ENCODE assay signal across 9 mouse cellular contexts in genomic region chrX:93956727-93957126, GRCm38 (mm10). TPM values are rescaled to one million over a fixed set of nuclear protein-coding genes. Genes with fewer than 3 reads are reported as not detected.
DNase-seq lines count a peak whose midpoint lies in the region; ATAC-seq and TF ChIP-seq lines count a peak whose summit lies in the region.
"Had no signal": no experiment of that assay in that cellular context is flagged by ENCODE, and none has a peak within 500 bp of the region (broad histone marks: within the 10 kb centered on the region; RNA-seq: fewer than 3 reads in every experiment).

No protein-coding gene starts in this region.

- WGBS in forebrain, postnatal 0 days = 44% methylated on average over 1 of the region's 1 CpGs
- WGBS in forebrain, embryonic 12.5 days = 40% methylated on average over 1 of the region's 1 CpGs

- H3K4me2 ChIP-seq in forebrain, postnatal 0 days (ENCODE audit: low read depth) = no peak overlapping the region
- no peak overlapping the region for H3K4me2 ChIP-seq in forebrain, embryonic 12.5 days

- H3K36me3 ChIP-seq in forebrain, postnatal 0 days (ENCODE audit: insufficient read depth) = no peaks in the 10 kb centered on the region
- no peaks in the 10 kb centered on the region for H3K36me3 ChIP-seq in forebrain, embryonic 12.5 days (replicated peaks)

- ATAC-seq in forebrain, postnatal 0 days = peak; percentile 83
- ATAC-seq in forebrain, embryonic 12.5 days (ENCODE audit: low FRiP score) = no peak
- ATAC-seq in megakaryocyte, adult 5-6 weeks (ENCODE audit: poor library complexity, severe bottlenecking) = peak; percentile 47; the same call in 1 of the 2 replicates

- H3K4me3 ChIP-seq in forebrain, postnatal 0 days (ENCODE audit: low read depth, low read length) = no peak overlapping the region
- no peak overlapping the region for H3K4me3 ChIP-seq in forebrain, embryonic 12.5 days (replicated peaks)

- H3K4me1 ChIP-seq in forebrain, postnatal 0 days (ENCODE audit: insufficient read depth) = no peaks in the 10 kb centered on the region
- H3K4me1 ChIP-seq in forebrain, embryonic 12.5 days = no peaks in the 10 kb centered on the region

- H3K9me3 ChIP-seq in forebrain, postnatal 0 days (ENCODE audit: low read length) = no peaks in the 10 kb centered on the region
- H3K9me3 ChIP-seq in forebrain, embryonic 12.5 days = no peaks in the 10 kb centered on the region

- no peaks in the 10 kb centered on the region for H3K27me3 ChIP-seq in forebrain, postnatal 0 days (ENCODE audit: insufficient read depth, low read length)
- H3K27me3 ChIP-seq in forebrain, embryonic 12.5 days = peaks cover 13% of the 10 kb centered on the region; the same call in 1 of the 2 replicates

- TF ChIP-seq CTCF in forebrain, postnatal 0 days (IDR thresholded peaks at IDR 0.05; ENCODE audit: low read depth) = peak; percentile 60

- no peak overlapping the region for H3K27ac ChIP-seq in forebrain, postnatal 0 days (ENCODE audit: low read depth, low read length)
- no peak overlapping the region for H3K27ac ChIP-seq in forebrain, embryonic 12.5 days

- DNase-seq in forebrain, postnatal 0 days = peak; percentile 47
- DNase-seq in right cerebral cortex, postnatal 4 days = peak; percentile 4
- no peak for DNase-seq in right cerebral cortex, postnatal 14 days
- DNase-seq in embryo, embryonic 9.5 days (ENCODE audit: extremely low spot score) = peak; percentile 22
- peak; percentile 37 for DNase-seq in kidney, postnatal 10 days
- no peak for DNase-seq in thymus, postnatal 0 days (ENCODE audit: low spot score)

- H3K9ac ChIP-seq in forebrain, postnatal 0 days = no peak overlapping the region
- no peak overlapping the region for H3K9ac ChIP-seq in forebrain, embryonic 12.5 days

RNA-seq across cellular contexts. Expression of gene AU015836, which starts 11.7 kb away (rescaled TPM):
- not detected in 2 replicates for total RNA-seq in forebrain, postnatal 0 days (2014; rRNA removed)
- polyA plus RNA-seq in forebrain, postnatal 0 days (2015; fragmentation: Nextera tagmentation; extraction: Ambion mirVana) = not detected in 2 replicates
- polyA plus RNA-seq in forebrain, embryonic 12.5 days (2016; fragmentation: Nextera tagmentation; extraction: Ambion mirVana) = not detected in 2 replicates
- total RNA-seq in megakaryocyte, adult 5-6 weeks (2015) = not detected in 2 replicates
- 0.48 TPM in 1 of 2 replicates, not detected in the other for total RNA-seq in megakaryocyte, adult 5-6 weeks (2017)
- not detected in 2 replicates for polyA plus RNA-seq in thymus, postnatal 0 days (2015; fragmentation: Nextera tagmentation; extraction: Ambion mirVana)
- total RNA-seq: left cerebral cortex, adult 18-20 months had no signal

Comparison
In these comparisons a context has a peak if more than half of its experiments do, and no peak if none do; other contexts are left out.
1. DNase-seq: peak in forebrain, postnatal 0 days (single experiment), right cerebral cortex, postnatal 4 days (single experiment), embryo, embryonic 9.5 days (single experiment) and kidney, postnatal 10 days (single experiment); none in right cerebral cortex, postnatal 14 days (single experiment) and thymus, postnatal 0 days (single experiment).